Mouse (Mus musculus) forebrain, embryonic 13.5 days (tissue): ENCODE measurements at regions not wholly inside any gene's neighbourhood (a gene's known extent, or its start where the extent isn't known, plus 50 kb on each side); places are given as distances from the start of the nearest gene placed in this dataset.

Experiments
- ATAC-seq: fragments of 200-750 bp; cut with Nextera tagmentation; 2 replicates; pipeline ENCODE4 v1.8.0; 2017
- H3K27ac ChIP-seq: fragments of 300-500 bp; sonication (generic); 2 replicates; pipeline ENCODE4 v1.5.1; 2015; ENCODE audit warnings: inconsistent platforms, mild to moderate bottlenecking, moderate library complexity
- H3K27me3 ChIP-seq: fragments of 300-500 bp; sonication (generic); 2 replicates; pipeline ENCODE4 v1.6.1; 2015; ENCODE audit warnings: mild to moderate bottlenecking, inconsistent platforms
- H3K36me3 ChIP-seq: fragments of 300-500 bp; sonication (generic); 2 replicates; pipeline ENCODE4 v1.6.1; 2015; ENCODE audit warnings: mild to moderate bottlenecking, inconsistent platforms; ENCODE audit not compliant: poor library complexity, severe bottlenecking
- H3K4me1 ChIP-seq: fragments of 300-500 bp; sonication (generic); 2 replicates; pipeline ENCODE4 v1.6.1; 2015; ENCODE audit warnings: inconsistent platforms
- H3K4me2 ChIP-seq: fragments of 300-500 bp; sonication (generic); 2 replicates; pipeline ENCODE4 v1.6.1; 2015; ENCODE audit warnings: inconsistent platforms, mild to moderate bottlenecking, moderate library complexity
- H3K4me3 ChIP-seq: fragments of 300-500 bp; sonication (generic); 2 replicates; pipeline ENCODE4 v1.5.1; 2015; ENCODE audit warnings: mild to moderate bottlenecking, inconsistent platforms
- H3K9ac ChIP-seq: fragments of 300-500 bp; sonication (generic); 2 replicates; pipeline ENCODE4 v1.6.1; 2015; ENCODE audit warnings: mild to moderate bottlenecking, inconsistent platforms
- H3K9me3 ChIP-seq: fragments of 300-500 bp; sonication (generic); replicated peaks from 2 replicates; pipeline ENCODE4 v1.6.1; 2016; ENCODE audit warnings: inconsistent platforms
- WGBS: fragments of 180-500 bp; shearing (Covaris S2); methylation state at CpG from one replicate; pipeline ENCODE4 v1.1.7; 2015; 5-methylcytosine and 5-hydroxymethylcytosine counted together

DNA sequence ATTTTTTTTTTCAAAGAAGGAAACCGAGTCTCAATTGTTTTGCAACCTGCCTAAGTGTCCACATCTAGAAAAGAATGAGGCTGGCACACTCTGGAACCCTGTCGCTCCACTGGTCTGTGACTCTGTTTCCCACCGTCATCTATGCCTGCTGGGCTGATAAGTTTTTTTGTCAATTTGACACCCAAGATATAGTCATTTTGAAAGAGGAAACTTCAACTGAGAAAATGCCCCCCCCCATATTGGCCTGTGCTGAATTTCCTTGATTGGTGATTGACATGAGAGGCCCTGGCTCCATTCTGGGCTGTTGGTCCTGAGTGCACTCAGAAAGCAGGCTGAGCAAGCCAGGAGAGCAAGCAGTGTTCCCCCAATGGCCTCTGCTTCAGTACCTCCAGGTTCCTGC, 71.6 kb upstream of the Vps8 start:
- no peak for ATAC-seq
- Histone ChIP-seq H3K27me3 (peaks cover 44% of the 10 kb centered on the region), H3K4me3 (no peak overlapping the region), H3K9me3 (no peaks in the 10 kb centered on the region), H3K4me2 (no peak overlapping the region), H3K4me1 (0 out of 2 replicates have a peak, but pooled peaks cover 3% of the 10 kb centered on the region), H3K9ac (no peak overlapping the region), H3K36me3 (no peaks in the 10 kb centered on the region), H3K27ac (no peak overlapping the region)
- WGBS, result 90% methylated on average over 3 of the region's 3 CpGs

DNA sequence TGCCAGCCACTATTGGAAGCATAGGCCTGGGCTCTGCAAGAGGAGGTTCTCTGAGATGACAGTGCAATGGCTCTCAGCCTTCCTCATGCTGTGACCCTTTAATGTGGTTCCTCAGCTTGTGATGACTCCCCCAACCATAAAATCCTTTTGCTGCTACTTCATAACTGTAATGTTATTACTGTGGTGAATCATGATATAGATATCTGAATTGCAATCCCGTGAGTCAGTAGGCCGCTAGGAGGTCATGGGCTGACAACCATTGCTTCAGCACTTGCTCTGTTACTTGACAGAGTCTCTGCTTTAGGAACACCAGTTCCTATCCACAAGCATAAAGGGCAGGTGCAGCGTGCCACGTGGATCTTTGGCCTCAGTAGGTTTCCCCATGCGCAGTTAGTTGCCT, 69.8 kb upstream of the Vps8 start:
- Histone ChIP-seq H3K27ac (no peak overlapping the region), H3K4me1 (0 out of 2 replicates have a peak, but pooled peaks cover 3% of the 10 kb centered on the region), H3K4me3 (no peak overlapping the region), H3K27me3 (peaks cover 45% of the 10 kb centered on the region), H3K9ac (no peak overlapping the region), H3K4me2 (no peak overlapping the region), H3K9me3 (no peaks in the 10 kb centered on the region), H3K36me3 (no peaks in the 10 kb centered on the region)
- ATAC-seq, result no peak
- WGBS, result 50% methylated on average over 5 of the region's 5 CpGs

DNA sequence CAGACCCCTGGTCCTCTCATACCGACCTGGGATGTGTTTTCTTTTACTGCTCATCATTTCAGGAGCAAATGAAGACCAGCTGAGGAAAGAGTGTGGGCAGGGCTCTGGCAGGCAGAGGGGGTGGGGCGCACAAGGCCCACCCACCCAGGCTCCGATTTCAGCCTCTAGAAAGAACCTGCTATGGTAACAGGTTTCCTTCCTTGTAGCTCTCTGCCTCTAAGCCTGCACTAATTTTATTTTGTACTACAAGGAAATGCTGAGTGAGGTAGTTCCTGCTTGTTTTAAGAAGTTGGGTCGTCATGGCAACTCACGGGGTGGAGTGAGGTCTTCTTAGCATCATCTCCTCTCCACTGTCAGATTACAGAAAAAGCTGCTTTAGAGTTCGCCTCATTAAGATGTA, 69.4 kb upstream of the Vps8 start:
- Histone ChIP-seq H3K9ac (no peak overlapping the region), H3K27me3 (peaks cover 43% of the 10 kb centered on the region), H3K36me3 (no peaks in the 10 kb centered on the region), H3K4me2 (no peak overlapping the region), H3K9me3 (no peaks in the 10 kb centered on the region), H3K4me1 (0 out of 2 replicates have a peak, but pooled peaks cover 3% of the 10 kb centered on the region), H3K27ac (no peak overlapping the region), H3K4me3 (no peak overlapping the region)
- no peak for ATAC-seq
- 17% methylated on average over 6 of the region's 6 CpGs for WGBS

DNA sequence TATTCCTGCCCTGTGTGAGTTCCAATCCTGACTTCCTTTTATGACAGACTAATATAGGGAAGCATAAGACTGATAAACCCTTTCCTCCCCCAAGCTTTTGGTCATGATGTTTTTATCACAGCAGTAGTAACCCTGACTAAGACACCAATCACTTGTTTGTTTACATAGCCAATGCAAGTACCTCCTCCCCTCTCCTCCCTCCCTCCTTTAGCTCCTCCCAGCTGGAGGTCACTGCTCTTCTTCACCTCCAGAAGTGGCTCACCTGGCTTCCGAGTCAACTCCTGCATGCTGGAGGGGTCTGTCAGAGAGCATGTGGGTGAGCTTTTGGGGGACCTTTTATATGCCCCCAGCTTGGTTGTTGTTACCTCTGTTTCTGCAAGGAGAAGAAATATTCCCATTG, 67.3 kb upstream of the Vps8 start:
- WGBS, result 83% methylated on average over 1 of the region's 1 CpGs
- ATAC-seq, result no peak
- Histone ChIP-seq H3K4me1 (0 out of 2 replicates have a peak, but pooled peaks cover 3% of the 10 kb centered on the region), H3K27me3 (peaks cover 29% of the 10 kb centered on the region), H3K9me3 (no peaks in the 10 kb centered on the region), H3K4me3 (no peak overlapping the region), H3K4me2 (no peak overlapping the region), H3K9ac (no peak overlapping the region), H3K27ac (no peak overlapping the region), H3K36me3 (no peaks in the 10 kb centered on the region)

DNA sequence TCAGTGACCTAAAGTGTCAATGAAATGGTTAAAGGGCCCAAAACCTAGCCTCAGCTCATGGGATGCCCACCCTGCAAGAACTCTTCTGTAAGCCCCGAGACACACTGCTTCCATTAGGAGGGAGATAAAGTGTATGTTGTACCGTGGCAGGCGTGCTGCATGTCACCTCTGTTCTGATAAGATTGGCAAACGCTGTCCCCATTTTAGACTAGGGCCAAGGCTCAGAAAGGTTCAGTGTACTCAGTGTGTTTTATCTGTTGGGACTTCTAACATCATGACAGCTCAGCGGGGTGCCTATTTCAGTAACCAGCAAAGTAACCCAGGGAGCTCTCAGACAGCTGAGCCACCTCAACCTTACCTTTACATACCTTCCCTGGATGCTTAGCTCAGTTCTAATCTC, 65.5 kb upstream of the Vps8 start:
- ATAC-seq, result no peak
- 76% methylated on average over 5 of the region's 5 CpGs for WGBS
- H3K27ac ChIP-seq, result no peak overlapping the region

DNA sequence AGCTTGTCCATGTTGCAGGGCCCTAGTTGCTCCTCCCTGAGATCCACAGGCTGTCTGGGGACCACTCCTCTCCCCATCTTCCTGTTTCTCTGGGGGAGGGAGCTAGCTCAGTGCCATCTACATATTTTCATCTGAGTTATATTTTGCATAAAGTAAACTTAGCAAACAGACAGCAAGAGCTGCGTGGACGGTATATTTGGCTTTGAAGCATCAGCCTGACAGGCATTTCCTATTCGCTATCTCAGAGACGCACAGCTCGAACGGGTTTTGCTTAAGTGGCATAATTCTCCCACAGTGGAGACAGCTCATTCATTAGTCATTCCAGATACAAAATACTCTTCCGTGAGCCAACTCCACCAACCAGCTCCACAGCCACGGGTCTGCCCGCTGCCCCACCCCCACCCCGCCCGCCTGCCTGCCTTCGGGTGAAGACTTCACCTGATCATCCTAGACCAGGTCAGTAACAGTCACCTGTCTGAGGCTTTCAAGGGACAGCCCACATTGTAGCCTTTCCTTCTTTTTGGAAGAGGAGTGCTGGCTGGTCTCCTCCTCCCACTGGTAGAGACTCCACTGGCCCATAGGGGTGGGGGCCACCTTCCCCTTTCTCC, 64.5 kb upstream of the Vps8 start:
- WGBS, result 66% methylated on average over 12 of the region's 12 CpGs
- no peaks in the 10 kb centered on the region for H3K36me3 ChIP-seq
- peak; percentile 21; the same call in 1 of the 2 replicates for ATAC-seq

More for the DNA sequence above, 65.5 kb upstream of the Vps8 start:
- no peaks in the 10 kb centered on the region for H3K9me3 ChIP-seq
- no peak overlapping the region for H3K4me2 ChIP-seq
- H3K9ac ChIP-seq, result no peak overlapping the region
- no peaks in the 10 kb centered on the region for H3K36me3 ChIP-seq
- peaks cover 36% of the 10 kb centered on the region for H3K27me3 ChIP-seq
- H3K4me3 ChIP-seq, result no peak overlapping the region
- H3K4me1 ChIP-seq, result 0 out of 2 replicates have a peak, but pooled peaks cover 3% of the 10 kb centered on the region

DNA sequence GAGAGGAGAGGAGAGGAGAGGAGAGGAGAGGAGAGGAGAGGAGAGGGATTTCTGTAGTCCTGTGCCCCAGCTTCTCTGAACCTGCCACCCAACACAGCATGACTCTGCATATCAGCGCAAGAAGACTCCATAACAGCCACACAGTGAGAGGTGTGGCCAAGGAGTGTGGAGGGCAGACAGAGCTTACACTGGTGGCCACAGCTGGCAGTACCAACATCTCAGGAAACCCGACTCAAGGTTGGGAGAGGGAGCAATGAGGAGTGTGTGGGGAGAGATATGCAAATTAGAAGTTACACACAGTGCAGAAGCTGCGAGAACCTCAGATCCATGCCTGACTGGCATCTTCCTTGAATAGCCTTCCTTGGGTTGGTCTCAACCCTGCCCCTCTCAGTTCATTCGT, 63.5 kb upstream of the Vps8 start:
- Histone ChIP-seq H3K27ac (no peak overlapping the region), H3K4me3 (no peak overlapping the region), H3K9me3 (no peaks in the 10 kb centered on the region), H3K27me3 (peaks cover 31% of the 10 kb centered on the region; the same call in 1 of the 2 replicates), H3K4me2 (no peak overlapping the region), H3K4me1 (peaks cover 5% of the 10 kb centered on the region), H3K36me3 (no peaks in the 10 kb centered on the region), H3K9ac (no peak overlapping the region)
- 77% methylated on average over 4 of the region's 4 CpGs for WGBS
- no peak for ATAC-seq

More for the DNA sequence above, 64.5 kb upstream of the Vps8 start:
- no peak overlapping the region for H3K9ac ChIP-seq
- H3K9me3 ChIP-seq, result no peaks in the 10 kb centered on the region
- H3K4me1 ChIP-seq, result peaks cover 7% of the 10 kb centered on the region
- H3K27ac ChIP-seq, result no peak overlapping the region
- no peak overlapping the region for H3K4me2 ChIP-seq
- H3K4me3 ChIP-seq, result no peak overlapping the region
- peaks cover 29% of the 10 kb centered on the region for H3K27me3 ChIP-seq

DNA sequence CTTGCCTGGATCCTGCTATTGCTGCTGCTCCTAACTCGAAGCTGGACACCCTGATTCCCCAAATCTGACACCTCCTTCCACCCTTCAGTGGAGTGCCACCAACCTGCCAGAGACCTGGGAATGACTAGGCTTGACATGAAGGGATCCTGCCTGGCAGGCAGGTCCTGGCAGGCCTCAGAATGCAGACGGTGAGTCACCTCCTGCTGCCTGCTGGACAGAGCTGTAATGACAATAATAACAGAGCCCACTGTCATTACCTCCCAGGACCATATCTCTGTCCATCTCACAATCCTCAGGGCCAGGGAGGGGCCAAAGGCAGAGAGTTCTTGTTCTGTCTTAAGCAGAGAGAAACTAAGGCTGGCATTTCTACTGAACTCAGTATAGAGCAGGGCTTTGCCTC, 61.5 kb upstream of the Vps8 start:
- 53% methylated on average over 2 of the region's 2 CpGs for WGBS
- Histone ChIP-seq H3K9ac (no peak overlapping the region), H3K27me3 (peaks cover 26% of the 10 kb centered on the region; the same call in 1 of the 2 replicates), H3K4me3 (no peak overlapping the region), H3K9me3 (no peaks in the 10 kb centered on the region), H3K36me3 (no peaks in the 10 kb centered on the region), H3K27ac (no peak overlapping the region), H3K4me2 (no peak overlapping the region), H3K4me1 (peaks cover 5% of the 10 kb centered on the region)
- no peak for ATAC-seq

DNA sequence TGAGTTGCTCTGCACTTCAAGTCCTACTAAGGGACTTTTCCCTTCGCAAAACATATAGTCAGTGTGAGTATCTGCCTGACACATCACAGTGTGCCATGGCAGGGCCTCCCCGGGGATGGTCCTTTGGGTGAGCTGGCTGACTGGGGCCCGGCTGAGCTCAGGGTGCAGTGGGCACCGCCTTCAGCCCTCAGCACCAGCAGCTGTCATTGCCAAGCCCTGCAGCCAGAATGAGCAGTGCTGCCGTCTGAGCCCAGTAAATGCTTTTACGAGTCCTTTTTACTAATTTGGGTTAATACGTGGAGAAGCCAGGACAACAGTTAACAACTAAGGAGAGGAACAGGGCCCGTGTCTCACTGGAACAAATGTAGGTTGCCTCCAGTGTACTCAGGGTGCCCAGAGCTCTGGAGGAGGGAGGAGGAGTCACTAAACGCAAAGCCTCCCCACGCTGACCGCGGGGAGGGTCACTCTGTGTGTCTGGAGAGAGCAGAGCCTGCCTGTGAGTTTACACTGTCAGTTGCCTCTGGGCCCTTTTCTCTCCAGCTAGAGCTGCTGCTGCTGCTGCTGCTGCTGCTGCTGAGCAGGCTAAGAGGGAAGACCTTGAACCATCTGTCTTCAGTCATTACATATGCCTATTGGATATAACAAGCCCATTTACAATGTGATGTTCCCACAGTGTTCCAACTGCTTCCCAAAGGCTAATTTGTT, 60.1 kb upstream of the Vps8 start:
- Histone ChIP-seq H3K36me3 (no peaks in the 10 kb centered on the region), H3K9ac (no peak overlapping the region), H3K27me3 (peaks cover 24% of the 10 kb centered on the region; the same call in 1 of the 2 replicates), H3K4me1 (peaks cover 5% of the 10 kb centered on the region), H3K4me2 (no peak overlapping the region), H3K9me3 (no peaks in the 10 kb centered on the region), H3K4me3 (no peak overlapping the region), H3K27ac (no peak overlapping the region)
- 47% methylated on average over 12 of the region's 12 CpGs for WGBS
- no peak for ATAC-seq

DNA sequence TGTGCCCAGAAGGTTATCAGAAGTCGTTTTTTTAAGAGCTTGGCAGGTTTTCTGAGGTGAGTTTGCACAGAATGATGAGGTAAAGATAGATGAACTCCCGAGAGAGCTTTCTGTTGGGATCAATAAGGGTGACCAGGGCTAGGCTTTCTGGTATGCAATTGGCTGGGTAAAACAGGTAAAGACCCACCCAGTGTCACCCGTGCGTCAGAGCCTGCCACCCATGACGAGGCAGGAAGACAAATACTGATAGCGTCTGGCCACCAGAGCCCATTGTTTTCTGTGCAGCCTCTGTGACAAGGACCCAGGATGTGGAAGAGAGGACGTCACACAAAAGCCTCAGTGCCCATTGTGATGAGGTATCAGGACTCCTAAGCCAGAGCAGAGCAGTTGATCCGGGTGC, 58.0 kb upstream of the Vps8 start:
- peaks cover 5% of the 10 kb centered on the region for H3K4me1 ChIP-seq
- WGBS, result 26% methylated on average over 8 of the region's 8 CpGs
- no peak for ATAC-seq
- H3K36me3 ChIP-seq, result no peaks in the 10 kb centered on the region
- H3K27ac ChIP-seq, result no peak overlapping the region
- H3K4me2 ChIP-seq, result no peak overlapping the region
- H3K9me3 ChIP-seq, result no peaks in the 10 kb centered on the region
- H3K4me3 ChIP-seq, result no peak overlapping the region
- no peak overlapping the region for H3K9ac ChIP-seq
- H3K27me3 ChIP-seq, result peaks cover 21% of the 10 kb centered on the region; the same call in 1 of the 2 replicates

DNA sequence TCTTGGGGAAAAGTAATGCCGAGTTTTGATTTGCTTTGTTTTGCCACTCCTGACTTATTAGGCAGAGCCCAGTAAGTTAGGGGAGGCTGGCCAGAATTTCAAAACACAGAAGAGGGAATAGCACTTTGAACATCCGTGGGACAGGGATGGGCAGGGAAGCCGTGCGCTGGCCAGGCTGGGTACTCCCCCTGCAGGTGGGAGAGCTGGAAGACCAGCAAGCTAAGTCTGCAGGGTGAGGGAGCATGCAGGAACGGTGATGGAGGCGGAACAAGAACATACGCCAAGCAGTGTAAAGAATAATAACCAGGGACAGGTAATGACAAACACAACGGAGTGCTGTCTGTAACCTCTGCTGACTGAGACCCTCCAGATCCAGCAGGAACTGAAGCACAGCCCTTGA, 55.5 kb upstream of the Vps8 start:
- no peak overlapping the region for H3K4me2 ChIP-seq
- H3K4me3 ChIP-seq, result no peak overlapping the region
- no peak overlapping the region for H3K27ac ChIP-seq
- H3K9ac ChIP-seq, result no peak overlapping the region
- ATAC-seq, result no peak
- H3K36me3 ChIP-seq, result no peaks in the 10 kb centered on the region
- no peaks in the 10 kb centered on the region for H3K9me3 ChIP-seq
- H3K4me1 ChIP-seq, result peaks cover 5% of the 10 kb centered on the region
- 42% methylated on average over 8 of the region's 8 CpGs for WGBS
- H3K27me3 ChIP-seq, result peaks cover 14% of the 10 kb centered on the region; the same call in 1 of the 2 replicates

DNA sequence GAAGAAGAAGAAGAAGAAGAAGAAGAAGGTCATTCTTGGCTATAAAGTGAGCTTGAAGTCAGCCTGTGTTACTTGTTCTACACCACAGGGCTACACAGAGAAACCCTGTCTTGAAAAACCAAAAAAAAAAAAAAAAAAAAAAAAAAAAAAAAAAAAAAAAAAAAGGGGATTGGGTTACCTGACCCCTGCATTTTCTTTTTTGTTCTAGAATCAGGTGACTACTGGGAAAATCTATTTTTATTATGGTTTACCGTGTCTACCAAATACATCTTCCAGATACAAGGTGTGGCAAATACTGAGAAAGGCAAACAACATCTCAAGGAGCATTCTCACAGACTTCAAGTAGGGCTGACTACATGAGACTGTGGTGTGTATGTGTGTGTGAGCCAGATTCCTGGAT, 54.1 kb upstream of the Vps8 start:
- H3K27me3 ChIP-seq, result peaks cover 14% of the 10 kb centered on the region; the same call in 1 of the 2 replicates
- H3K4me3 ChIP-seq, result no peak overlapping the region
- WGBS, result 93% methylated on average over 1 of the region's 1 CpGs
- H3K9ac ChIP-seq, result no peak overlapping the region
- no peak overlapping the region for H3K4me2 ChIP-seq
- no peaks in the 10 kb centered on the region for H3K9me3 ChIP-seq
- no peak overlapping the region for H3K27ac ChIP-seq
- peaks cover 5% of the 10 kb centered on the region; the same call in 1 of the 2 replicates for H3K4me1 ChIP-seq
- ATAC-seq, result no peak
- no peaks in the 10 kb centered on the region for H3K36me3 ChIP-seq
